Mouse (Mus musculus) olfactory bulb, adult 2 months (tissue): ENCODE data around the gene Pla2g2c. TPM values are rescaled to one million over a fixed set of nuclear protein-coding genes. Genes with fewer than 3 reads are reported as not detected.
A peak's percentile ranks its signal among the peaks of the same experiment; 100 is the strongest.

ENCODE experiments used
- H3K27ac ChIP-seq: fragments of 200-500 bp; 2 replicates; pipeline ENCODE4 v1.5.1; 2012; ENCODE audit warnings: low read depth, low read length; ENCODE audit not compliant: insufficient read depth
- H3K4me1 ChIP-seq: fragments of 200-500 bp; 2 replicates; pipeline ENCODE4 v1.6.1; 2012; ENCODE audit warnings: low read length; ENCODE audit not compliant: control insufficient read depth, insufficient read depth
- H3K4me3 ChIP-seq: fragments of 200-500 bp; 2 replicates; pipeline ENCODE4 v1.5.1; 2012; ENCODE audit warnings: mild to moderate bottlenecking, low read depth, low read length, moderate library complexity; ENCODE audit not compliant: insufficient read depth
- CTCF ChIP-seq: fragments of 200-500 bp; IDR thresholded peaks from 2 replicates; pipeline ENCODE4 v1.5.1; 2012; ENCODE audit warnings: low read depth, mild to moderate bottlenecking, low read length, moderate library complexity; ENCODE audit not compliant: insufficient read depth
- POLR2A ChIP-seq: fragments of 200-500 bp; IDR thresholded peaks from 2 replicates; pipeline ENCODE4 v1.6.1; 2012; ENCODE audit warnings: mild to moderate bottlenecking, low read depth, low read length, moderate library complexity; ENCODE audit not compliant: insufficient read depth
- WGBS: fragments of 180-500 bp; shearing (Covaris S2); methylation state at CpG from one replicate; pipeline ENCODE4 v1.1.7; 2018; 5-methylcytosine and 5-hydroxymethylcytosine counted together
- polyA plus RNA-seq: library from polyadenylated mRNA; stranded (reverse); fragments of >200 nt; gene quantifications from 2 replicates; pipeline ENCODE4 v1.2.4, GENCODE M21; 2012; ENCODE audit warnings: low replicate concordance; ENCODE audit not compliant: missing spikeins, insufficient read depth, insufficient read length

The Pla2g2c gene
- polyA plus RNA-seq, 1 experiment: not detected

DNA sequence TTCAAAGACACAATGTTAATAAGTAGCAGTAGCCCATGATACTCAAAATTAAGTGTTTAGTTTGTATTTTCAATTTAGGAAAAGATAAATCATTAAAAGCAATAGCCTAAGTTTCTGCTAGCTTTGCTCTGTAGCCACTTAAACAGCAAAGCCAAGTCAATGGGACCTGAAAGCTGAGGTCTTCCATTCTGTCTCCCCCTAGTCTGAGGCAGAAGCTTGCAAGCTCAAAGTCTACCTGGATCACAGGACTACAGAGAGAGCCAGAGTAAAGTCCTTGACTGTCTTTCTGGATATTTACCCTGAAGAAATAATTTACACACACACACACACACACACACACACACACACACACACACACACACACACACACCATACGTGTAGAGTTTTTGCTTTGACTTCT, 10.4 kb upstream of the Pla2g2c start:
- no peak overlapping the region for H3K4me3 ChIP-seq
- peaks cover 9% of the 10 kb centered on the region for H3K4me1 ChIP-seq
- H3K27ac ChIP-seq: no peak overlapping the region
- TF ChIP-seq POLR2A: no peak
- no peak for TF ChIP-seq CTCF
- 90% methylated on average over 1 of the region's 1 CpGs for WGBS

DNA sequence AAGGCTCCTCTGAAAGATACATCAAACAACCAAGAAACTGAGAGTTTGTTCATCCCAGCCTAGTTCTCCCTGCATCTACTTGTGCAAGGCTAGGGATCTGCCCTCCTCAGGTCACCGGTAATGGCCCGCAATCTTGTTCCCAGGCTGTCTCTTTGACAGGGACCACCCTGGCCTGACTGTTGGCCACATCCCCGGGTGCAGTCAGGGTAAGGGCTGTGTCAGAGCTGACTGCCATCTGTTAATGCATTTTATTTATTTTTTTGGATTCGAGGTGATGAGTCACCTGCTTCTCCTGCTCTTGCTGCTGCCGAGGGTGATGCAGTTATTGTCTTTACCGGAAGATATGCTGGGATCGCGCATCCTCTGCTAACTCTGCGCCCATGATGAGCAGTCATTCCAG, 7.9 kb upstream of the Pla2g2c start:
- TF ChIP-seq POLR2A (no peak), CTCF (no peak)
- Histone ChIP-seq H3K27ac (no peak overlapping the region), H3K4me1 (no peaks in the 10 kb centered on the region), H3K4me3 (no peak overlapping the region)
- 87% methylated on average over 9 of the region's 9 CpGs for WGBS

DNA sequence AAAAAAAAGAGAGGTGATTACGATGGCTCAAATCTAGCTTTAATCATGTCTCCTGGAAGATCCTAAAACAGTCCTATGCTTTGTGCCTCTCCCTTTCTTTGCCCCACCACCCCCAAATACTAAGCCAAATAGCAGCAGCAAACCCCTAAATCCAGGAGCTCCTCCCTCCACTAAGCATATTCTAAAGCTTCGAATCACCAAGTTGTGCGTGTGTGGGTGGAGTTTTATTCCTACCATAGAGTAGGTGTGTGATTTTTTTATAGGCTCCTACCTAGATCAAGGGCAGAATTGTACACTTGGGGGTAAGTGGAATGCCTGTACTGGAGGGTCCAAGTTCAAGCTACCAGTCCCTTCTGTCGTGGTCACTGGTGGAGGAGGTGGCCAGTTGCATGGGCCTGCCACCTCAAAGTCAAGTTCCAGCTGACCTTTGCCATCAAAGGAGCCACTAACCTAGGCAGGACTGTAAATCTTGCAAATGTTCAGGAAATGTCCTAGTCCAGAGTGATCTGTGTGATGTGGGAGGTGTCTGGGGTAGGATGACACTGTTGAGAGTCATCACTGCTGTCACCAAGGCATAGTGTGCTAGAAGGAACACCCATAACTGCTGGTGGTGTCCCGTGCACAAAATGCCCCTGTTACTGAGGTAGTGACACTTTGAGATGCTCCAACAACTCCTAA, 5.9 kb upstream of the Pla2g2c start:
- Histone ChIP-seq H3K4me3 (no peak overlapping the region), H3K4me1 (peaks cover 6% of the 10 kb centered on the region; the same call in 1 of the 2 replicates), H3K27ac (no peak overlapping the region)
- TF ChIP-seq CTCF: no peak
- TF ChIP-seq POLR2A: no peak
- 69% methylated on average over 5 of the region's 5 CpGs for WGBS

DNA sequence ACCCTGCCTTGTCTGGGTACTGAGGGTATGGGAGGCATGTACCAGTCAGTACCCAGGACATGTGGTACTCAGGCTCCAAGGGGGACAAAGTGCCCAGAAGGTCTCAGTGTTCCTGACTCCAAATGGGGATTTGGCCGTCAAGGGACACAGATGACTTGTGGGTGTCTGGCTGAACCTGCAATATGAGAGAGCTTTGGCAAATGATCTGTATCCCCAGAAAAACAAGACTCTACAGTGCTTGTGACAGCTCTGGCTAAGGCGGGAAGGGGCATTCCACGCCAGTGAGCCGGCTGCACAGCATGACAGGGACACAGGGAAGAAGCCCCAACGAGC, 5.4 kb upstream of the Pla2g2c start:
- Histone ChIP-seq H3K4me3 (no peak overlapping the region), H3K4me1 (peaks cover 9% of the 10 kb centered on the region; the same call in 1 of the 2 replicates), H3K27ac (no peak overlapping the region)
- TF ChIP-seq CTCF: no peak
- no peak for TF ChIP-seq POLR2A
- 92% methylated on average over 5 of the region's 5 CpGs for WGBS

DNA sequence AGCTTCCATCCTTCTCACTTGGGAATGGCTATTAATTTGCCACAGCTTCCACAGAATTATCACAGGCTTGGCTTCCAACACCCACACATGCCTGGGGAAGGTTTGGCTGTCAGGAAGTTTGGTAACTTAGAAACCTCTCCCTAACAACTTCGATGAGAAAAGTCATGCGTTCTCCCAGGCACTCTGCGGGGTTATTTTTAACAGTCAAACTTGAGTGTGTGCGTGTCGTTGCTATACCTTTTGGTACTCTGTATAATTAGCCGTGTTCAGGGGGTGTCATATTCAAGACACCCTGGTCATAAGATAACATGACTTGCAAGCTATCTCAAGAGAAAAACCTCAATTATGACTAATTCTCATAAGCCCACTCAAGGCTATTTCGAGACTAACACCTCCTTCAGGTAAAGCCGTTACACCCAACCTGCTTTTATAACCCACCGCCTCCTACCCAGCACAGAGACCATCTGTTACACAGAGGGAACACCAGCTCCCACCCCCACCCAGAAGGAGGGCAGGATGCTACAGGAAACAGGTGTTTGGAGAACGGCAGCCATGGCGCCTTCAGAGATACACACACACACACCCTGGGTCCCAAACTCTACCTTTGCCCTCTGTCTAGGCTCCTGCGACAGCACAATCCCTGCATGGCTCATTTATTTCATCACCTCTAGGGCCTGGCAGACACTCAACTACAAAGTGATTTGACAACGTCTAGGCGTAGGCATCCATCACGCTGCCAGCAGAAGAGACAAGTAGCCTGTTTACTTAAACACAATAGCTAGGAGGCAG, 905 bp upstream of the Pla2g2c start:
- TF ChIP-seq POLR2A (no peak), CTCF (no peak)
- peaks cover 22% of the 10 kb centered on the region for H3K4me1 ChIP-seq
- no peak overlapping the region for H3K4me3 ChIP-seq
- WGBS: 55% methylated on average over 15 of the region's 15 CpGs
- H3K27ac ChIP-seq: no peak overlapping the region

DNA sequence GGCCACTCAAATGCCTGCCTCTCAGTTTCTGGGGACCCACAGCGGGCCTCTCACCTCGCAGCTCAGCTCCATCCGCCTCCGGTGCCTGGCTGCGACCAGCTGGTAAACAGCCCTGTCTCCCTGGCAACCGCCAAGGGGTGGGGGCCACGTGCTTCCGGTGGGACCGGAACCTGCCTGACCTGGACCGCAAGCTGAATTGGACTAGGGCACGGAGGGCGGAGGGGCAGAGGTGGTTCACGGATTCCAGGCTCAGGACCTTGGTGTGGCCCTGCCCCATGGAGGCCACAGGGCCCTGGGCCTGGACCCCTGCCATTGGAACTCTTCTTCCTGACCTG, 502 bp downstream of the Pla2g2c start:
- peak overlapping the region; percentile 25 for H3K4me3 ChIP-seq
- 11% methylated on average over 13 of the region's 13 CpGs for WGBS
- TF ChIP-seq CTCF: no peak
- TF ChIP-seq POLR2A: no peak
- H3K4me1 ChIP-seq: peaks cover 22% of the 10 kb centered on the region
- no peak overlapping the region for H3K27ac ChIP-seq

DNA sequence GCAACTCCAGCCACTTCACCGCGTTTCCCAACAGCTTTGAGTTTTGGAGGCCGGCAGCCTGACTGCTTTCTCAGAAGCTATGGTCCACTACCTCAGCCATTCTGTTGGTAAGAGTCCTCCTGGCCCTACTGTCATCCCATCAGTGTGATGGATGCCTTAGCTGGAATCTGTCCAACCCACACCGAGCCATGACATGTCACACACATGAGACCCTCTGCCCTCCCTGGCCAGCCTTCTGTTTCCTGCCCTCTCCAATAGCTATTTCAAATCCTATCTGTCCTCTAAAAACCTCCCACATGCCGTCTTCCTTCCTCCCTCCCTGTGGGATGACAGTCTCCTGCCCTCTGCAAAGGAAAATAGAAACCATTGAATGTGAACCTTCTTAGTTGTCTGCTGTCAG, 1.2 kb downstream of the Pla2g2c start:
- peaks cover 22% of the 10 kb centered on the region for H3K4me1 ChIP-seq
- no peak overlapping the region for H3K4me3 ChIP-seq
- H3K27ac ChIP-seq: no peak overlapping the region
- WGBS: 81% methylated on average over 5 of the region's 5 CpGs
- TF ChIP-seq POLR2A: no peak
- no peak for TF ChIP-seq CTCF

DNA sequence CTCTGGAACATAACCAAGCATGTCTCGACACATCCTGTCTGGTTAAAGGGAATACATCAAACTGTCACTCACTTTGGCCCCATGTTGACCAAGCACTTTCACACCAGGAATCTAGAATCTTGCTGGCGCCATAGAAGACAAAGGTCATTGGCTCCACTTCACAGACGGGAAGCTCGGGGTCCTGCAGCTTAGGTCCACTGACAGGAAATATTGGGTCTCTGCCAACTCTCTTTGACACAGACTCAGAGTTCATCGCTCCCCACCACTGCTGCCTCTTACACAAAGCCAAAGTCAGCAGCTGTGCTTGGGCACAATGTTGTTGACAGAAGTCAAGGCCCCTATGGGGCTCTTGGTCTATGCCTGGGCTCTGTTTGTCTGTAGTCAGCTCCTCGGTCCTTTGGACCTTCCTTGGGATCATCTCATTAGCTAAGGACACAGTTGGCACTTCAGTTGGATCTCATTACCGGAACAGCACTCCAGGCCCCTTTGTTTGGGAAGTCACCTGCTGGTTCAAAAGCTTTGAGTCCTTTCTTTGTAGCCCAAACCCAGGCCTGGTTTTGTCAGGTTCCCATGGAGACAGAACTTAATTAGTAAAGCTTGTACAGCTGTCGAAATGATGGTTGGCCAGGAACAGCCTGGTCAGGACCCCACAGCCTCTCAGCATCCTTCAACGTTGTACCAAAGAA, 4.6 kb downstream of the Pla2g2c start:
- TF ChIP-seq CTCF (no peak), POLR2A (no peak)
- WGBS: 57% methylated on average over 9 of the region's 9 CpGs
- Histone ChIP-seq H3K4me1 (peaks cover 13% of the 10 kb centered on the region), H3K4me3 (no peak overlapping the region), H3K27ac (no peak overlapping the region)

DNA sequence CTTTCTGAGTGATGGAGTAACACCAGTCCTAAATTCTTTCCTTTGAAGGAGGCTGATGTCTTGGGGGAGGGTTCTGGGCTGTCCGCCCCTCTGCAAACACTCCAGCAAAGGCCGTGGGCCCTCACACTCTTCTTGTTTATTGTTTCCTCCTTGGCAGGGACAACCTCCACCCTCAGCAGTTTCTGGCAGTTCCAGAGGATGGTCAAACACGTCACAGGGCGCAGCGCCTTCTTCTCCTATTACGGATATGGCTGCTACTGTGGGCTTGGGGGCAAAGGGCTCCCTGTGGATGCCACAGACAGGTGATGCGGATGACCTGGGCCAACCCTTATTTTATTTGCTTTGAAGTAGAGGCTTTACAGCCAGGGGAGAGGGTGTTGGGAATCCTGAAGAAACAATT, 9.5 kb downstream of the Pla2g2c start:
- no peak for TF ChIP-seq POLR2A
- TF ChIP-seq CTCF: no peak

More for the DNA sequence above, 9.5 kb downstream of the Pla2g2c start:
- peaks cover 21% of the 10 kb centered on the region for H3K4me1 ChIP-seq
- 90% methylated on average over 7 of the region's 7 CpGs for WGBS
- no peak overlapping the region for H3K27ac ChIP-seq
- no peak overlapping the region for H3K4me3 ChIP-seq
